Mouse (Mus musculus): Measurements from ENCODE around the gene Mtch1. TPM values are rescaled to one million over a fixed set of nuclear protein-coding genes. Genes with fewer than 3 reads are reported as not detected.
A peak's percentile ranks its signal among the peaks of the same experiment; 100 is the strongest.
"Not testable (repeated sequence)": the region's sequence is repeated elsewhere in the genome, so short reads cannot be mapped to it uniquely, and the experiment has no call there.

Mtch1 gene
- 85.3 and 89.2 TPM in 2 replicates for total RNA-seq (2015)
- 54.9 and 61.7 TPM in 2 replicates for total RNA-seq (2017)

GRCm38 (mm10) chr17:29347645-29348256 lies at the start of gene Mtch1:
Gene Mtch1 (minus strand): TSS chr17:29347934.
- peak; percentile 98 for ATAC-seq (replicated peaks; ENCODE audit: poor library complexity)

GRCm38 (mm10) chr17:29396821-29397242 lies 49.1 kb upstream of the Mtch1 start:
- peak; percentile 64 for ATAC-seq (replicated peaks; ENCODE audit: poor library complexity)

- ATAC-seq (replicated peaks; ENCODE audit: poor library complexity) = no peak
Measured at GRCm38 (mm10) chr17:29396056-29396799, 48.5 kb upstream of the Mtch1 start.

- peak; percentile 49 for ATAC-seq (replicated peaks; ENCODE audit: poor library complexity)
Measured at GRCm38 (mm10) chr17:29395381-29395780, 47.6 kb upstream of the Mtch1 start.

GRCm38 (mm10) chr17:29394761-29395160 lies 47.0 kb upstream of the Mtch1 start:
- not testable (repeated sequence) for ATAC-seq (replicated peaks; ENCODE audit: poor library complexity)

- no peak for ATAC-seq (replicated peaks; ENCODE audit: poor library complexity)
Measured at GRCm38 (mm10) chr17:29394106-29394760, 46.5 kb upstream of the Mtch1 start.

- no peak for ATAC-seq (replicated peaks; ENCODE audit: poor library complexity)
Measured at GRCm38 (mm10) chr17:29393335-29394089, 45.8 kb upstream of the Mtch1 start.

- ATAC-seq (replicated peaks; ENCODE audit: poor library complexity) = no peak
Measured at GRCm38 (mm10) chr17:29391280-29391679, 43.5 kb upstream of the Mtch1 start.

DNA sequence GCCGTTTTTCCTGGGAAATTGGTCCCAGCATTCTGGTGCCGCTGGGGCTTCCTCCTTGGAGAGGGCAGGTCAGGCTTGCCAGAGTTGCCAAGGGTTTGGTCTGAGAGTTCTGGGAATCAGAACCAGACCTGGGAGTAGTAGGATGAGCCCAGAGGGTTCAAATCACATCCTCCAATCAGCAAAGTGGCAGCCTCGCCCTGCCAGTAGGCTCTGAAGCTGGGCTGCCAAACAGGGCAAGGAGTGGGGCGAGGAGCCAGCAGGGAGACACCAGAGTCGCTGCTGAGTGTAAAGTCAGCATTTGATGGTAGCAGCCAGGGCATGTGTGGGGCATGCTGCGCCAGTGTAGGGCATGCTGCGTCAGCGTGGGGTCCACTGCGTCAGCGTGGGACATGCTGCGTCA lies 41.2 kb upstream of the Mtch1 start:
- ATAC-seq (replicated peaks; ENCODE audit: poor library complexity) = no peak

DNA sequence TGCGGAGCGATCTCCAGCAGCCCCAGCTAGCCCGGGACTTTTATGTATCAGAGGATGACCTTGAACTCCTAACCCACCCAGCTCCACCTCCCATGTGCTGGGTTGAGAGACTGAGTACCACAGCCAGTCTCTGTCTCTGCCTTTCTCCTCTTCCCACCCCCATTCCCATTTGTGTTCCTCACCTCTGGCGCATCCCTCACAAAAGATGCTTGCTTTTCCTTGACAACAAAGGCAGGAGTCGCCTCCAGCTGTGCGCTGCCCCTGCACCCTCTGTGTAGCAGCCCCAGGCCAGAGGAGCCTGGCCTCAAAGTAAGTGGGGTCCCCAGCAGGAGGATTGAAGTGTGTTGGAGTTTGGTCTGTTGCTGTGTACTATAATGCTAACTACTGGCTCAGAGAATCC lies 38.0 kb upstream of the Mtch1 start:
- ATAC-seq (replicated peaks; ENCODE audit: poor library complexity) = no peak

GRCm38 (mm10) chr17:29384850-29385438 lies 37.2 kb upstream of the Mtch1 start:
- no peak for ATAC-seq (replicated peaks; ENCODE audit: poor library complexity)

DNA sequence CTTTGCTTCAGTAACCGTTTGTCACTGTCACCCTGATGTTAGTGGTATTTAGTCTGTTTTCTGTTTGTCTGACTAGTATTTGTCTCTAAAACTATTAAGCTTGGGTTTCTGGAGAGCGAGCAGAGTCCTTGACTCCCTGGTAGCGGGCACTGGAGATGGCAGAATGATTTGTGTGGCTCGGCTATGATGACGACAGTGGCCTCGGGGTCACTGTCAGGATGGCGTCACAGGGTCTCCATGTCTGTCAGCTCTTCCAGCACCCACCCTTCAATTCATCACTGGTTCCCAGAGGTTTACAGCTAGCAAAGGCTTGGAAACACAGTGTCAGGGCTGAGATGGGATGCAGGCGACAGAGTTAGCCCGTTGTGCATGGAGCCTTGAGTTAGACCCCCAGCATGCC lies 36.2 kb upstream of the Mtch1 start:
- ATAC-seq (replicated peaks; ENCODE audit: poor library complexity) = no peak

DNA sequence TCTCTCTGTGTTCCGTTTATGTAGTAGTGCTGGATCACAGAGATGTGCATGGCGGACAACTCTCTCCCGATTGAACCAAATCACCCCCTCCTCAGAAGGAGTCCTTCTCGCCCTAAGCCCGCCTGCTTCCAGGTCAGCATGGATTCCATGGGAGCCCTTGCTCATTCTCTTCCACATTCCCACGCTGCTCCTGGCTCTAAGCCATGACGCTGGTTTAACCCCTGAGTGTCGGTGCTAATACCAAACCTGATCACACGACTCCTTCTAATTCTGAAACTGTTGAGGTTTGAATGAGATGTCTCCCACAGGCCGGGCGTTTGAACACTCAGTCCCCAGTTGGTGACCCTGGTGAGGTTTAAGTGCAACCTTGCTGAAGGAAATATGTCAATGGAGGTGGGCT lies 34.7 kb upstream of the Mtch1 start:
- no peak for ATAC-seq (replicated peaks; ENCODE audit: poor library complexity)

GRCm38 (mm10) chr17:29381472-29381871 lies 33.7 kb upstream of the Mtch1 start:
- ATAC-seq (replicated peaks; ENCODE audit: poor library complexity) = peak; percentile 98

- no peak for ATAC-seq (replicated peaks; ENCODE audit: poor library complexity)
Measured at GRCm38 (mm10) chr17:29380241-29380640, 32.5 kb upstream of the Mtch1 start.

GRCm38 (mm10) chr17:29378056-29378455 lies 30.3 kb upstream of the Mtch1 start:
- ATAC-seq (replicated peaks; ENCODE audit: poor library complexity) = no peak

DNA sequence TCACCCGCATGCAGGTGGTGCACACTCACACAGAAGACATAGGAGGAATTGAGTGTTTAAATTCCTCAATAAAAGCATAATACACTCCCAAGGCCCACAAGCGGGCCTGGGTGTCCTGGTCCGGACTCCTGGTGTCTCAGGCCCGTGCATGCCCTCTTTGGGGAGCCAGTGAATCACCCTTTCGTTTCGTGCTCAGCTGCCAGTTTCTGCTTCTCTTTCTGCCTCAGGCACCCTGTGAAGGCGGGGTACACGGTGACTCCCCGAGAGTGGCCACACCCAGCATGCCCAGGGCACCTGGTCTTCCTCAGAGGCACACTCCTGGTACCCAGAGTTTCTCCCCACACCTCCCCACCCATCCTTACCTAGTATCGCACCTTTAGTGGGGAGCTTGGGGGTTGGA lies 28.1 kb upstream of the Mtch1 start:
- no peak for ATAC-seq (replicated peaks; ENCODE audit: poor library complexity)

DNA sequence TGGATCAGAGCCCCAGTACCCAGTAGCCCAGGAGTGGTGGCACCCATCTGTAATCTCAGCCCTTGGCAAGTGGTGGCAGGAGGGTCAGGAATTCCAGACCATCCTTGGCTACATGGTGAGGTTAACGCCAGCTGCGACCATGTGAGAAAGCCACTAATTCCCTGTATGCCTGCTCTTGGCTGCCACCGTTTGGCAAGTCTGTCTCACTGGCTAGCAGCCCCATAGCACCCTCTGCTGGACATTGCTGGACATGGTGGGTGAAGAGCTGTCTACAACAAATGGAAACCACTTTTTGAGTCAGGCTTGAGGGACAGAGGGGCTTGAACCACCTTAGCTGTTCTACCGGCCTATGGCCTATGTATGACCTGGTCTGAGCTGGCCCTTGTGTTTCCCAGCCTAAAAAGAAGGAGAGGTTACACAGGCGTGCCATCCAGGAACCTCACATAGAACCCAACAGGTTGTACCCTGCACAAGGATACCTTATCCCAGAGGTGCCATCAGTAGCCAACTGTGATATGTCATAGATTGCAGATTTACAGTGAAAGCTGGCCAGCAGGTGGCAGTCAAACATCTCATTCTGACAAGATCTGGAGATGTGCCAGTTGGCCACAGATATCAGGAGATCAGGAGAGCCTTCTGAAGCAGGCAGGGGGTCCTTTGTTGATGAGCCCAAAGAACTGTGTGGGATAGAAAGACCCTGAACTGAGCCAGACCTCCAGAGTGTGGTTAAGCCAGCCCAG lies 23.4 kb upstream of the Mtch1 start:
- peak; percentile 98 for ATAC-seq (replicated peaks; ENCODE audit: poor library complexity)

- no peak for ATAC-seq (replicated peaks; ENCODE audit: poor library complexity)
Measured at GRCm38 (mm10) chr17:29368726-29369125, 21.0 kb upstream of the Mtch1 start.

DNA sequence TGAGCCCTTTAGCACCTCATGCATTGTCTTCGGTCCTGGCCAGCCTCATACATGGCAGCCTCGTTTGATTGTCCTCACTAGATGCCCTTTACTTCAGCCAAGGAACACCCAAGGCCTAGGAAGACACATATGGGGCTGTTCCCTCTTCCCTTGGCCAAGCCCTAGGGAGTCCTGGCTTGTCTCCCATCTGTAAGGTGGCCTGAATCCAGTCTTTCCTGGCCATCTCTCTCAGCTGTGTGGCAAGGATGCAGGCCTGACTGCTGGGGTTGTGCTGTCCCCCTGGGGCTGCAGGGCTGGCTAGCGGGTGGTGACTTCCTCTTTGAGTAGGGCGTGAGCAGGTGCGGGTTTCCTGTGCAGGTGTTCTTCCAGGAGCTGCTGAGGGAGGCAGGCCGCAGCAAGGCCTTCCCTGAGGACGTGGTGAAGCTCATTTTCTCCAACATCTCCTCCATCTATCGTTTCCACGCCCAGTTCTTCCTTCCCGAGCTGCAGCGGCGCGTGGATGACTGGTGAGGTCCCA lies 17.4 kb upstream of the Mtch1 start:
- no peak for ATAC-seq (replicated peaks; ENCODE audit: poor library complexity)

Measured in megakaryocyte progenitor cell, adult 5-6 weeks (primary cell).